Mouse (Mus musculus) MEL (cell line): Measurements from ENCODE around the gene Rhof. TPM values are rescaled to one million over a fixed set of nuclear protein-coding genes. Genes with fewer than 3 reads are reported as not detected.

Experiments
- DNase-seq: peaks from one replicate; pipeline ENCODE4 v3.0.0; 2011; ENCODE audit warnings: low read depth, low spot score
- H3K27ac ChIP-seq: 2 replicates; pipeline ENCODE4 v1.5.1; 2012; ENCODE audit warnings: low read depth, mild to moderate bottlenecking, control low read depth, low read length, moderate library complexity; ENCODE audit not compliant: control insufficient read depth
- H3K27me3 ChIP-seq, 2 experiments: fragments of 150-350 bp in 1 of 2; sonication (generic) in 1 of 2; 2 replicates each; pipeline ENCODE4 v1.6.1; 2012; ENCODE audit warnings: low read length in 2 of 2, mild to moderate bottlenecking in 2 of 2, improper control_type of control experiment in 1 of 2, moderate library complexity in 1 of 2; ENCODE audit not compliant: insufficient read depth in 2 of 2, control insufficient read depth in 1 of 2
- H3K36me3 ChIP-seq, 2 experiments: 2 replicates each; pipeline ENCODE4 v1.6.1; 2012 to 2014; ENCODE audit warnings: low read length in 2 of 2, improper control_type of control experiment in 1 of 2, inconsistent platforms in 1 of 2, mild to moderate bottlenecking in 1 of 2; ENCODE audit not compliant: insufficient read depth in 2 of 2, control insufficient read depth in 1 of 2
- H3K4me1 ChIP-seq, 2 experiments: fragments of 150-350 bp in 1 of 2; sonication (generic) in 1 of 2; 2 replicates each; pipeline ENCODE4 v1.6.1; 2012; ENCODE audit warnings: low read length in 2 of 2, improper control_type of control experiment in 1 of 2, mild to moderate bottlenecking in 1 of 2; ENCODE audit not compliant: insufficient read depth in 2 of 2, control insufficient read depth in 1 of 2
- H3K4me3 ChIP-seq, 2 experiments: fragments of 150-350 bp in 1 of 2; sonication (generic) in 1 of 2; 2 replicates each; pipeline ENCODE4 v1.5.1; 2012; ENCODE audit warnings: low read depth in 2 of 2, low read length in 2 of 2, mild to moderate bottlenecking in 2 of 2, moderate library complexity in 2 of 2, control low read depth in 1 of 2, improper control_type of control experiment in 1 of 2; ENCODE audit not compliant: control insufficient read depth in 1 of 2, insufficient read depth in 1 of 2
- H3K79me2 ChIP-seq: 2 replicates; pipeline ENCODE4 v1.6.1; 2012; ENCODE audit warnings: mild to moderate bottlenecking, low read length, moderate library complexity; ENCODE audit not compliant: control insufficient read depth, poor library complexity, insufficient read depth
- H3K9ac ChIP-seq: 2 replicates; pipeline ENCODE4 v1.6.1; 2012; ENCODE audit warnings: low read depth, mild to moderate bottlenecking, control low read depth, low read length, moderate library complexity; ENCODE audit not compliant: control insufficient read depth, poor library complexity, severe bottlenecking
- H3K9me3 ChIP-seq: fragments of 150-350 bp; sonication (generic); replicated peaks from 2 replicates; pipeline ENCODE4 v1.6.1; 2012; ENCODE audit warnings: mild to moderate bottlenecking, low read length, improper control_type of control experiment, moderate library complexity; ENCODE audit not compliant: insufficient read depth
- BHLHE40 ChIP-seq: IDR thresholded peaks from 2 replicates; pipeline ENCODE4 v1.6.1; 2012; ENCODE audit warnings: low read depth, mild to moderate bottlenecking, inconsistent platforms, low read length, improper control_type of control experiment, borderline replicate concordance
- E2F4 ChIP-seq: IDR thresholded peaks from 2 replicates; pipeline ENCODE4 v1.6.1; 2011; ENCODE audit warnings: low read depth, low read length, improper control_type of control experiment, borderline replicate concordance
- ELF1 ChIP-seq: IDR thresholded peaks from 2 replicates; pipeline ENCODE4 v1.6.1; 2014; ENCODE audit warnings: low read depth, mild to moderate bottlenecking, inconsistent platforms, low read length, improper control_type of control experiment, moderate library complexity
- EP300 ChIP-seq, 2 experiments: IDR thresholded peaks; 2 replicates each; pipeline ENCODE4 v1.6.1; 2011; ENCODE audit warnings: improper control_type of control experiment in 2 of 2, low read length in 2 of 2, low read depth in 1 of 2, mild to moderate bottlenecking in 1 of 2
- ETS1 ChIP-seq: IDR thresholded peaks from 2 replicates; pipeline ENCODE4 v1.6.1; 2012; ENCODE audit warnings: low read depth, mild to moderate bottlenecking, inconsistent platforms, low read length, improper control_type of control experiment, moderate library complexity
- GABPA ChIP-seq: IDR thresholded peaks from 2 replicates; pipeline ENCODE4 v1.6.1; 2012; ENCODE audit warnings: low read depth, mild to moderate bottlenecking, inconsistent platforms, low read length, improper control_type of control experiment, moderate library complexity
- HCFC1 ChIP-seq: IDR thresholded peaks from 2 replicates; pipeline ENCODE4 v1.6.1; 2012; ENCODE audit warnings: low read depth, mild to moderate bottlenecking, inconsistent platforms, low read length, improper control_type of control experiment, moderate library complexity
- JUND ChIP-seq: IDR thresholded peaks from 2 replicates; pipeline ENCODE4 v1.6.1; 2011; ENCODE audit warnings: low read depth, mild to moderate bottlenecking, improper control_type of control experiment, low read length
- KAT2A ChIP-seq: conservative IDR thresholded peaks from 2 replicates; pipeline ENCODE4 v1.6.1; 2012; ENCODE audit warnings: low read depth, low read length, improper control_type of control experiment, inconsistent platforms
- MAFK ChIP-seq: IDR thresholded peaks from 2 replicates; pipeline ENCODE4 v1.6.1; 2011; ENCODE audit warnings: low read depth, mild to moderate bottlenecking, low read length, improper control_type of control experiment, borderline replicate concordance
- MAX ChIP-seq: IDR thresholded peaks from 2 replicates; pipeline ENCODE4 v1.6.1; 2011; ENCODE audit warnings: low read length, improper control_type of control experiment
- MAZ ChIP-seq: IDR thresholded peaks from 2 replicates; pipeline ENCODE4 v1.6.1; 2012; ENCODE audit warnings: low read depth, mild to moderate bottlenecking, inconsistent platforms, low read length, improper control_type of control experiment
- MXI1 ChIP-seq: IDR thresholded peaks from 2 replicates; pipeline ENCODE4 v1.6.1; 2011; ENCODE audit warnings: mild to moderate bottlenecking, low read depth, low read length, improper control_type of control experiment
- MYB ChIP-seq: IDR thresholded peaks from 2 replicates; pipeline ENCODE4 v1.6.1; 2011; ENCODE audit warnings: mild to moderate bottlenecking, low read depth, low read length, improper control_type of control experiment
- NELFE ChIP-seq: IDR thresholded peaks from 2 replicates; pipeline ENCODE4 v1.6.1; 2011; ENCODE audit warnings: low read depth, low read length, improper control_type of control experiment
- NRF1 ChIP-seq: IDR thresholded peaks from 2 replicates; pipeline ENCODE4 v1.6.1; 2014; ENCODE audit warnings: low read depth, mild to moderate bottlenecking, inconsistent platforms, low read length, improper control_type of control experiment, moderate library complexity; ENCODE audit not compliant: poor library complexity, insufficient read depth, severe bottlenecking
- POLR2A ChIP-seq, 2 experiments: IDR thresholded peaks; 2 replicates each; pipeline ENCODE4 v1.6.1; 2011 to 2012; ENCODE audit warnings: low read length in 2 of 2, mild to moderate bottlenecking in 2 of 2, control low read depth in 1 of 2, improper control_type of control experiment in 1 of 2, low read depth in 1 of 2, moderate library complexity in 1 of 2; ENCODE audit not compliant: control insufficient read depth in 1 of 2, insufficient read depth in 1 of 2, poor library complexity in 1 of 2
- POLR2AphosphoS5 ChIP-seq: IDR thresholded peaks from 2 replicates; pipeline ENCODE4 v1.6.1; 2012; ENCODE audit warnings: low read depth, borderline replicate concordance, mild to moderate bottlenecking, inconsistent platforms, low read length, moderate library complexity, mixed read lengths
- RAD21 ChIP-seq: IDR thresholded peaks from 2 replicates; pipeline ENCODE4 v1.6.1; 2011; ENCODE audit warnings: mild to moderate bottlenecking, low read depth, low read length, improper control_type of control experiment
- RCOR1 ChIP-seq: IDR thresholded peaks from 2 replicates; pipeline ENCODE4 v1.6.1; 2012; ENCODE audit warnings: low read depth, mild to moderate bottlenecking, inconsistent platforms, low read length, improper control_type of control experiment
- SIN3A ChIP-seq: IDR thresholded peaks from 2 replicates; pipeline ENCODE4 v1.6.1; 2012; ENCODE audit warnings: low read length, improper control_type of control experiment, inconsistent platforms
- TAL1 ChIP-seq: IDR thresholded peaks from 2 replicates; pipeline ENCODE4 v1.6.1; 2012; ENCODE audit warnings: mild to moderate bottlenecking, inconsistent platforms, low read length, moderate library complexity, mixed read lengths
- TCF12 ChIP-seq: IDR thresholded peaks from 2 replicates; pipeline ENCODE4 v1.6.1; 2014; ENCODE audit warnings: low read depth, mild to moderate bottlenecking, inconsistent platforms, low read length, improper control_type of control experiment, moderate library complexity
- UBTF ChIP-seq: IDR thresholded peaks from 2 replicates; pipeline ENCODE4 v1.6.1; 2012; ENCODE audit warnings: low read depth, mild to moderate bottlenecking, inconsistent platforms, low read length, improper control_type of control experiment, moderate library complexity, borderline replicate concordance; ENCODE audit not compliant: insufficient read depth
- USF1 ChIP-seq: IDR thresholded peaks from 2 replicates; pipeline ENCODE4 v1.6.1; 2014; ENCODE audit warnings: low read depth, mild to moderate bottlenecking, inconsistent platforms, low read length, improper control_type of control experiment, moderate library complexity
- USF2 ChIP-seq, 2 experiments: IDR thresholded peaks; 2 replicates each; pipeline ENCODE4 v1.6.1; 2011 to 2012; ENCODE audit warnings: improper control_type of control experiment in 2 of 2, low read length in 2 of 2, borderline replicate concordance in 1 of 2, inconsistent platforms in 1 of 2, low read depth in 1 of 2, mild to moderate bottlenecking in 1 of 2; ENCODE audit not compliant: insufficient read depth in 1 of 2
- ZC3H11A ChIP-seq: IDR thresholded peaks from 2 replicates; pipeline ENCODE4 v1.6.1; 2012; ENCODE audit warnings: low read depth, mild to moderate bottlenecking, inconsistent platforms, low read length, improper control_type of control experiment
- ZKSCAN1 ChIP-seq: IDR thresholded peaks from 2 replicates; pipeline ENCODE4 v1.6.1; 2012; ENCODE audit warnings: low read depth, mild to moderate bottlenecking, inconsistent platforms, low read length, improper control_type of control experiment, moderate library complexity
- ZMIZ1 ChIP-seq: IDR thresholded peaks from 2 replicates; pipeline ENCODE4 v1.6.1; 2012; ENCODE audit warnings: low read depth, mild to moderate bottlenecking, inconsistent platforms, low read length, improper control_type of control experiment, moderate library complexity
- ZNF384 ChIP-seq: IDR thresholded peaks from 2 replicates; pipeline ENCODE4 v1.6.1; 2012; ENCODE audit warnings: low read depth, mild to moderate bottlenecking, inconsistent platforms, low read length, improper control_type of control experiment
- polyA plus RNA-seq, 2 experiments: library from polyadenylated mRNA; stranded (reverse) in 1 of 2; unstranded in 1 of 2; fragments of >175 nt in 1 of 2; fragments of >200 nt in 1 of 2; gene quantifications; 2 replicates each; pipeline versions ENCODE4 v1.2.1 to v1.2.4; 2012; ENCODE audit warnings: low replicate concordance in 2 of 2, low read depth in 1 of 2; ENCODE audit not compliant: insufficient read length in 2 of 2, insufficient read depth in 1 of 2, missing spikeins in 1 of 2
- total RNA-seq: library from RNA; depleted of rRNA; stranded (reverse); fragments of 300-350 nt; gene quantifications from 2 replicates; pipeline ENCODE4 v1.2.3, GENCODE M21; 2012

Gene Rhof
- total and polyA plus RNA-seq, 3 experiments, result 2.5 to 10.4 TPM; not detected in 1

DNA sequence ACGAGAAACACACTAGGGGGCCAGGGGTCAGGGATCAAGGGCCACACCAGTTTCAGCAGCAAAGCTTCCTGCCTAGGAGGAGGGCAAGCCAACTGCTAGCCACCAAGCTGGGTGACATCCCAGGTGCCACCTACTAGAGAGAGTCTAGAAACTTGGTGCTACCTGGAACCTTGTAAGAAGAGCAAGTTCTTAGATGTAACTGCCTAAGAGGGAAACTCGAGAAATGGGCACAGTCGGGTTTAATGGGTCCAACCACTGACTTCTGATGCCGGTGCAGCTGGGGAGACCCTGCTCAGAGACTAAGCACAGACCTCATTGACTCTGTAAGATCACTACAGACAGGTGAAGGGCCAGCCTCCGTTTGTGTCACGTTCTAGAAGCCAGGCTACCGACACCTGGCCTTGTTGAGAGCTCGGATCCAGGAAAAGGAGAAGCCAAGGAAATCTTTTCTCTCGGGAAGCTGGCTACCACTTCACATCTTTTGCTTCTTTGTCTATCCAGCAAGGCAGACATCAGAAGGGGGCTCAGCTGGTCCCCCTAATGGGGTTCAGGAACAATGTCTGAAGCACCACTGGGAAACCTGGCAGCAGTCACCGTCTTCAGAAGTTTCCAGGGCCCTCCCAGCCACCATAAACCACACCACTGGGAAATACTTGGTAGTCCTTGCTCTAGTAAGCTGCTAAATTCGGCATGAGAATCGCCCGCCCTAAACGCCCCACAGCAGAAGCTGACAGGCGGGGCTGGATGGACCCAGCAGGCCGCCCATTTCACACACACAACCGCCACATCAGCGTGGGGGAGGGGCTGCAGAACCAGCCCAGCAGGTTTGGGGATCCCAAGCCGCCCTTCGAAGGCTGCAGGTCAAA, 4.8 kb upstream of the Rhof start (continued):
- TF ChIP-seq MXI1, result peak; percentile 26; the same call in 1 of the 2 replicates
- TF ChIP-seq GABPA, result no peak
- no peak for TF ChIP-seq ZNF384
- TF ChIP-seq ETS1, result peak; percentile 41; the same call in 1 of the 2 replicates

GRCm38 (mm10) chr5:123136361-123137043, 4.0 kb upstream of the Rhof start:
- peak; percentile 95 for DNase-seq
- TF ChIP-seq USF1 (peak; percentile 85), NRF1 (peak; percentile 54; the same call in 1 of the 2 replicates), ETS1 (peak; percentile 82), POLR2A (IDR thresholded peaks at IDR 0.05; ENCODE audit: control insufficient read depth in 1 of 2, insufficient read depth in 1 of 2, low read depth in 1 of 2, low read length in 2 of 2, poor library complexity in 1 of 2) (peak; percentile 35 to 83), BHLHE40 (peak; percentile 98), EP300 (IDR thresholded peaks at IDR 0.05; ENCODE audit: low read depth in 1 of 2, low read length in 2 of 2) (peak; percentile 20 to 76; a peak in 3 of 4 replicates), NELFE (peak; percentile 68), JUND (no peak), HCFC1 (no peak), ZNF384 (no peak), MAFK (no peak), MYB (peak; percentile 41; the same call in 1 of the 2 replicates), MAX (peak; percentile 97), ZKSCAN1 (no peak), E2F4 (no peak), TAL1 (peak; percentile 50), SIN3A (peak; percentile 91), ZC3H11A (no peak), UBTF (0 out of 2 replicates have a peak, but pooled peaks have one; percentile 44), MXI1 (peak; percentile 97), USF2 (IDR thresholded peaks at IDR 0.05; ENCODE audit: borderline replicate concordance in 1 of 2, insufficient read depth in 1 of 2, low read depth in 1 of 2, low read length in 2 of 2) (no peak), RCOR1 (peak; percentile 41; the same call in 1 of the 2 replicates), GABPA (no peak), ZMIZ1 (no peak; the same call in none of the 2 replicates), ELF1 (peak; percentile 76), KAT2A (no peak; the same call in 1 of the 2 replicates), POLR2AphosphoS5 (no peak), RAD21 (no peak), MAZ (peak; percentile 80), TCF12 (peak; percentile 76)

More at GRCm38 (mm10) chr5:123136361-123137043, 4.0 kb upstream of the Rhof start:
- Histone ChIP-seq H3K27me3 (no peaks in the 10 kb centered on the region), H3K36me3 (peaks cover 0 to 29% of the 10 kb centered on the region in 2 experiments; a peak in 2 of 4 replicates), H3K9me3 (no peaks in the 10 kb centered on the region), H3K4me3 (peak overlapping the region; percentile 63 to 71), H3K9ac (peak overlapping the region; percentile 93), H3K27ac (peak overlapping the region; percentile 100), H3K4me1 (peaks cover 4 to 34% of the 10 kb centered on the region in 2 experiments; a peak in 3 of 4 replicates), H3K79me2 (peaks cover 42% of the 10 kb centered on the region)
